Mouse (Mus musculus): Measurements from ENCODE around the gene Eif4a1. TPM values are rescaled to one million over a fixed set of nuclear protein-coding genes. Genes with fewer than 3 reads are reported as not detected.

The Eif4a1 gene
- polyA plus RNA-seq, 1 experiment from 2014 or later, result 678 TPM

- Histone ChIP-seq H3K36me3 (peaks cover 74% of the 10 kb centered on the region), H3K27ac (peak overlapping the region; percentile 92), H3K27me3 (ENCODE audit: low read depth, poor library complexity, severe bottlenecking) (no peaks in the 10 kb centered on the region), H3K9me3 (replicated peaks) (no peaks in the 10 kb centered on the region), H3K4me1 (peaks cover 28% of the 10 kb centered on the region), H3K4me3 (peak overlapping the region; percentile 60)
- 70% methylated on average over 13 of the region's 13 CpGs for WGBS
- no peak for DNase-seq (ENCODE audit: low spot score)
Observed at GRCm38 (mm10) chr11:69662967-69663671, 9.1 kb downstream of the Eif4a1 start.

GRCm38 (mm10) chr11:69662213-69662966 lies 9.8 kb downstream of the Eif4a1 start, which contains the start of gene Mpdu1:
Gene Mpdu1, minus strand, starts transcription at chr11:69662642.
- Histone ChIP-seq H3K27ac (peak within 1 kb of the TSS; percentile 92), H3K27me3 (ENCODE audit: low read depth, poor library complexity, severe bottlenecking) (no peaks in the 10 kb centered on the region), H3K4me1 (peaks cover 32% of the 10 kb centered on the region), H3K36me3 (peaks cover 74% of the 10 kb centered on the region), H3K9me3 (replicated peaks) (no peaks in the 10 kb centered on the region), H3K4me3 (peak within 1 kb of the TSS; percentile 60)
- 1% methylated on average over 48 of the region's 48 CpGs for WGBS
- DNase-seq (ENCODE audit: low spot score), result peak; percentile 93

DNA sequence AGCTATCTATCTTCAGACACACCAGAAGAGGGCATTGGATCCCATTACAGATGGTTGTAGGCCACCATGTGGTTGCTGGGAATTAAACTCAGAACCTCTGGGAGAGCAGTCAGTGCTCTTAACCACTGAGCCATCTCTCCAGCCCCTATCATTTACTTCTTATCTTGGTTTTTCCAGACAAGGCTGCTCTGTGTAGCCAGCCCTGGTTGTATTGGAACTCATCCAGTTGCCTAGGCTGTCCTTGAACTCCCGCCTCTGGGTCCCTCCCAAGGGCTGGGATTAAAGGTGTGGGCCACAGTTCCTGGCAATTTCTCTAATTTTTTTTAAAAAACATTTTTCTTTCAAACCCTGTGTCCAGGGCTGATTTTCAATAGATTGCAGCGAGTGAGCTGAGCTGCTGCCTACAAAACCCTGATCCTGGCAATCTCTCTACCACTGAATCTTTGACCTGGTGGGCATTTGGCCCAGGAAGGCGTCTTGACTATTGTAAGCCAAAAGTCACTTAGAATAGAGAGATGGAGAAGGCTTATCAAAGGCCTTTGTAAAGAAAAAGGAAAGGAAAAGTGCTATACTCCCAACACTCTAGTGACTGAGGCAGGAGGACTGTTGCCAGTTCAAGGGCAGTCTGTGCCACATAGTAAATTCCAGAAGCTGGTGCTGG lies 10.9 kb downstream of the Eif4a1 start:
- Histone ChIP-seq H3K36me3 (peaks cover 75% of the 10 kb centered on the region), H3K27ac (peak overlapping the region; percentile 92), H3K4me3 (peak overlapping the region; percentile 60), H3K27me3 (ENCODE audit: low read depth, poor library complexity, severe bottlenecking) (no peaks in the 10 kb centered on the region), H3K9me3 (replicated peaks) (no peaks in the 10 kb centered on the region), H3K4me1 (peaks cover 43% of the 10 kb centered on the region)
- no peak for DNase-seq (ENCODE audit: low spot score)
- WGBS, result 84% methylated on average over 3 of the region's 3 CpGs

- no peaks in the 10 kb centered on the region for H3K27me3 ChIP-seq (ENCODE audit: low read depth, poor library complexity, severe bottlenecking)
- H3K4me1 ChIP-seq, result peaks cover 44% of the 10 kb centered on the region
- no peaks in the 10 kb centered on the region for H3K9me3 ChIP-seq (replicated peaks)
- WGBS, result 84% methylated on average over 15 of the region's 15 CpGs
- H3K36me3 ChIP-seq, result peaks cover 74% of the 10 kb centered on the region
- no peak for DNase-seq (ENCODE audit: low spot score)
- 0 out of 2 replicates have a peak overlapping the region, but pooled peaks have one; percentile 5 for H3K4me3 ChIP-seq
- peak overlapping the region; percentile 42; the same call in 1 of the 2 replicates for H3K27ac ChIP-seq
Observed at GRCm38 (mm10) chr11:69657462-69657881, 14.8 kb downstream of the Eif4a1 start.

DNA sequence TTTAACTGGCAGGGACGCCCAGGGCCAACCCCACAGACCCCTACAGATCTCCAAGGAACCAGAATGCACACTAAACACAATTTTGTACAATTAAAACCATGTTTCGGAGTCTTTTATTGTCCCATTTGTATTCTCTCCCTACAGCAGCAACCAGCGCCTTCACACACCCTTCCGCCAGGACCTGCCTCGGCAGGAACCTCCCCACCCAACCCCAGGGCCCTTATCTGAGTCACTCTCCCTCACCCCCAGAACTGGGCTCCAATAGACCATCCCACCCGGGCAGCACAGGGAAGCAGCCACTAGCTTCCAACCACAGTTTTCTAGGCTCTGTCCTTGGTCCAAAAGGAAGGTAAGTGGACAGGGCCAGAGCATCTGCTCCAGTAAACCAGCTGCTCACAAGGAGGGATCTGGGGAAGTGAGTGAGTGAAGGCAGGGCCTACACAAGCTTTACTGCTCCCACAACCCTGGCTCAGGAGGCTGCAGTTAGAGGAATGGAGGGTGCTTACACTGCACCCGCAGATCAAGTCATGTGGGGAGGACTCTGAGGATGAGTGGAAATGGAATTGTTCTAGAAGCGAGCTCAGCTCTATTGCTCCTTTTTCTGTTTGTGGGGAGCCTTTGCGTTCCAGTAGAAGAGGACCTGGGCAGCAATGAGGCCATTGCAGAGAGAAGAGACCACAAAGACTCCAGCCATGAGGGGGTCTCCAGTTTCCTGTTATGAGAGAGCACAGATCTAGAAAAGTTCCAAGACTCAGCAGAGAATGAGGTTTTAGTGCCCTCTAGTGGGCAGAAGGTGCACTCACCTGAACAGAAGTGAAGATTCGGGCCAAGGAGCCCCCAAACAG lies 15.4 kb downstream of the Eif4a1 start:
- WGBS, result 81% methylated on average over 10 of the region's 10 CpGs

DNA sequence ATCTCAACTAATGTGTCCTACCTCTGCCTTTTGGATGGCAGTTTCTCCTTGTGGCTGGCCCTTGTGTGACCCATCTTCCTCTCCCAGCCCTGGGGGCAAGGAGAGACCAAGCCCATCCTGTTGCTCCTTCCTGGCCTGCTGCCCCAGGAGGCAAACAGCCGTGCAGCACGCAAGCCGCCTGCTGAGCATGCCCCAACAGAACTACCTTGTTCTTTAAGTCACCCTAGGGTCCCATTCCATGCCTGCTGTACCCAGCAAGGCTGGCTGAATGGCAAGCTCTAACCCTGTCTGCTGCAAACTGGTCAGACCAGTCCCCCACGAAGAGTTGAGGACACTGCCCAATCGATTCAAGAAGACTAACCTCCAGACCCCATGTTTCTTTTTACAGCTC lies 16.2 kb downstream of the Eif4a1 start:
- peaks cover 85% of the 10 kb centered on the region for H3K36me3 ChIP-seq
- no peak for DNase-seq (ENCODE audit: low spot score)
- no peaks in the 10 kb centered on the region for H3K9me3 ChIP-seq (replicated peaks)
- 79% methylated on average over 5 of the region's 5 CpGs for WGBS
- peak overlapping the region; percentile 79 for H3K27ac ChIP-seq
- H3K4me1 ChIP-seq, result peaks cover 35% of the 10 kb centered on the region
- H3K27me3 ChIP-seq (ENCODE audit: low read depth, poor library complexity, severe bottlenecking), result no peaks in the 10 kb centered on the region
- 0 out of 2 replicates have a peak overlapping the region, but pooled peaks have one; percentile 26 for H3K4me3 ChIP-seq

More for the DNA sequence above, 15.4 kb downstream of the Eif4a1 start:
- Histone ChIP-seq H3K27me3 (ENCODE audit: low read depth, poor library complexity, severe bottlenecking) (no peaks in the 10 kb centered on the region), H3K9me3 (replicated peaks) (no peaks in the 10 kb centered on the region), H3K4me1 (peaks cover 42% of the 10 kb centered on the region), H3K27ac (peak overlapping the region; percentile 53), H3K4me3 (no peak overlapping the region), H3K36me3 (peaks cover 81% of the 10 kb centered on the region)
- DNase-seq (ENCODE audit: low spot score), result peak; percentile 68

DNA sequence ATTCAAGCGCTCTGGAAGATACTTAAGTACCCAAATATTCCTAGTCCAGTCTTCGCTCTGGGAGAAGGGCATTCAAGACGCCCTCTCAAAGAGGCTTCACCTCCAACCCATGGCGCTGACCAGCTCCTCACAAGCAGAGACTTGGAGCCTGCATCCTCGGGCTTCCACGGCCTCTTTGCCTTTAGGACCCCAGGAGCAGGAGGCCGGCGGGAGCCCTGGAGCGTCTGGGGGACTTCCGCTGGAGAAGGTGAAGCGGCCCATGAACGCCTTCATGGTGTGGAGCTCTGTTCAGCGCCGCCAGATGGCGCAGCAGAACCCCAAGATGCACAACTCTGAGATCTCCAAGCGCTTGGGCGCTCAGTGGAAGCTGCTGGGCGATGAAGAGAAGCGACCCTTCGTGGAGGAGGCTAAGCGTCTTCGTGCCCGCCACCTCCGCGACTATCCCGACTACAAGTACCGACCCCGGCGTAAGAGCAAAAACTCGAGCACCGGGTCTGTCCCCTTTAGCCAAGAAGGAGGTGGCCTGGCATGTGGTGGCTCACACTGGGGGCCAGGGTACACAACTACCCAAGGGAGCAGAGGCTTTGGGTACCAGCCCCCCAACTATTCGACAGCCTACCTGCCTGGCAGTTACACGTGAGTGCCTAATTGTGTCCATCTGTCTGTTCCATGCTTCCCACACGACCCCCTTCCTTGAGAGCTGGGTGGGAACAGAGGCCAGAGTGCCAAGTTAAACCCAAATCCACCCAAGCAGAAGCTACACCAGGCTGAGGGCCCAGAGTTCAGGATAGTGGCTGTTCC lies 16.8 kb downstream of the Eif4a1 start, which contains the start of gene Sox15:
TSS of gene Sox15 (plus strand) at position 51 of the 801 bp plus-strand sequence.
- Histone ChIP-seq H3K36me3 (peaks cover 91% of the 10 kb centered on the region), H3K4me3 (peak within 1 kb of the TSS; percentile 26)

GRCm38 (mm10) chr11:69654760-69655159 lies 17.5 kb downstream of the Eif4a1 start:
- Histone ChIP-seq H3K27ac (peak overlapping the region; percentile 79), H3K36me3 (peaks cover 92% of the 10 kb centered on the region), H3K4me1 (peaks cover 35% of the 10 kb centered on the region), H3K27me3 (ENCODE audit: low read depth, poor library complexity, severe bottlenecking) (no peaks in the 10 kb centered on the region), H3K9me3 (replicated peaks) (no peaks in the 10 kb centered on the region), H3K4me3 (peak overlapping the region; percentile 26; the same call in 1 of the 2 replicates)
- WGBS, result 41% methylated on average over 9 of the region's 9 CpGs
- peak; percentile 33 for DNase-seq (ENCODE audit: low spot score)

More for the DNA sequence above, 16.8 kb downstream of the Eif4a1 start, which contains the start of gene Sox15:
- H3K27ac ChIP-seq, result peak within 1 kb of the TSS; percentile 79
- peaks cover 35% of the 10 kb centered on the region for H3K4me1 ChIP-seq
- H3K27me3 ChIP-seq (ENCODE audit: low read depth, poor library complexity, severe bottlenecking), result no peaks in the 10 kb centered on the region
- WGBS, result 25% methylated on average over 34 of the region's 34 CpGs
- H3K9me3 ChIP-seq (replicated peaks), result no peaks in the 10 kb centered on the region
- DNase-seq (ENCODE audit: low spot score), result peak; percentile 85

DNA sequence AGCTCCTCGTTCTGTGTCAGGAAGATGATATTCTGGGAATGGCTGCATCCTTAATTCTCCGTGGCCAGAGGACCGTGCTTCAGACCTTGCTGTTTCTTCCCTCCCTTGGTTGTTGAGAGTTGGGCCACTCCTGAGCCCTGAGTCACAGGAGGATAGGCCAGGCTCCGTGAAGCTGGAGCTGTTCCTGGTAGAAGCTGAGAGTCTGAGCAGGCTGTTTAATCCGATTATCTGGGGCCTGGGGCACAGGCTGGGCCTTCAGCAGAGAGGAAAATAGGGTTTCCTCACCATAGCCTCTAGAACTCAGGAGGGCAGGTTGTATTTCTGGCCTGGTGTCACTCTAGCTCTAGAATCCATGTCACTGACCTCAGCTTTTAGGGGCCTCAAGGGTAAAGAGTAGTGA lies 18.8 kb downstream of the Eif4a1 start:
- Histone ChIP-seq H3K36me3 (peaks cover 94% of the 10 kb centered on the region), H3K9me3 (replicated peaks) (no peaks in the 10 kb centered on the region), H3K4me3 (no peak overlapping the region), H3K4me1 (peaks cover 35% of the 10 kb centered on the region), H3K27ac (no peak overlapping the region), H3K27me3 (ENCODE audit: low read depth, poor library complexity, severe bottlenecking) (no peaks in the 10 kb centered on the region)
- 83% methylated on average over 5 of the region's 5 CpGs for WGBS
- DNase-seq (ENCODE audit: low spot score), result no peak

DNA sequence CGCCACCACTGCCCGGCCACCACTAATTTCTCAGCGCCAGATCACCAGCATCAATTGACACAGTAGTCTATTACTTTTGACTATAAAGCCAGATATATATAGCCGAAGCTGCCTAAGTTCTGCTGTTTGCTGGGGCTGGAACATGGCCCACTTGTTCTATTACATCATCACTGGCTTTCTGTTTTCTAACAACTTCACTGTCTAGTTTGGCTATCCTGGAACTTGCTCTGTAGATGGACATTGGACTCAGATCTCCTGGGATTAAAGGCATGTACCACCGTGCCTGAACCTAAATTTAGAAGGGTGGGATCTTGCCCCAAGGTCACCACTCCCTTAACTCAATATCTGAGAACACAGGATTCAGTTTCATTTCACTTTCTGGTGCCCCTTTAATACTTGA lies 26.4 kb downstream of the Eif4a1 start:
- 95% methylated on average over 5 of the region's 5 CpGs for WGBS
- H3K36me3 ChIP-seq, result peaks cover 98% of the 10 kb centered on the region
- H3K9me3 ChIP-seq (replicated peaks), result no peaks in the 10 kb centered on the region

GRCm38 (mm10) chr11:69635471-69635870 lies 36.8 kb downstream of the Eif4a1 start:
- no peak overlapping the region for H3K4me3 ChIP-seq
- H3K4me1 ChIP-seq, result peaks cover 27% of the 10 kb centered on the region
- 98% methylated on average over 3 of the region's 3 CpGs for WGBS
- no peak overlapping the region for H3K27ac ChIP-seq
- DNase-seq (ENCODE audit: low spot score), result no peak
- peaks cover 55% of the 10 kb centered on the region for H3K36me3 ChIP-seq
- H3K27me3 ChIP-seq (ENCODE audit: low read depth, poor library complexity, severe bottlenecking), result no peaks in the 10 kb centered on the region
- H3K9me3 ChIP-seq (replicated peaks), result no peaks in the 10 kb centered on the region

More for the DNA sequence above, 26.4 kb downstream of the Eif4a1 start:
- Histone ChIP-seq H3K27me3 (ENCODE audit: low read depth, poor library complexity, severe bottlenecking) (no peaks in the 10 kb centered on the region), H3K4me1 (no peaks in the 10 kb centered on the region), H3K4me3 (no peak overlapping the region), H3K27ac (no peak overlapping the region)
- no peak for DNase-seq (ENCODE audit: low spot score)

Measured in limb, embryonic 10.5 days (tissue).